Mouse (Mus musculus): ENCODE data around the gene Sp2. TPM values are rescaled to one million over a fixed set of nuclear protein-coding genes. Genes with fewer than 3 reads are reported as not detected.
A peak's percentile ranks its signal among the peaks of the same experiment; 100 is the strongest.

Gene Sp2
- 10 to 100 TPM; 14.5 to 16.6 TPM for total RNA-seq (2021)
- long read RNA-seq, experiment 1, partial matches to known transcripts, result 1 of 3 reads
- long read RNA-seq, experiment 1, other reads (novel, unspliced or antisense), result 2 of 3 reads
- long read RNA-seq, experiment 2, partial matches to known transcripts, result 0 of 6 reads
- long read RNA-seq, experiment 2, other reads (novel, unspliced or antisense), result 5 of 6 reads

- DNase-seq, result no peak
Observed at GRCm38 (mm10) chr11:96982859-96983258, at the start of gene Sp2. Sp2 (minus strand) TSS chr11:96982959.

GRCm38 (mm10) chr11:97032499-97032898 lies 49.7 kb upstream of the Sp2 start:
- DNase-seq, result no peak

- no peak for DNase-seq
Observed at GRCm38 (mm10) chr11:97031977-97032376, 49.2 kb upstream of the Sp2 start.

- DNase-seq, result no peak
Observed at GRCm38 (mm10) chr11:97030426-97030825, 47.7 kb upstream of the Sp2 start.

- DNase-seq, result peak; percentile 86 to 88
Observed at GRCm38 (mm10) chr11:97029686-97030417, 47.1 kb upstream of the Sp2 start, which contains the start of gene Scrn2. Scrn2 (plus strand) TSS chr11:97029938.

GRCm38 (mm10) chr11:97025721-97026344 lies 43.1 kb upstream of the Sp2 start:
- peak; percentile 86 to 91 for DNase-seq

- peak; percentile 27 to 38 for DNase-seq
Observed at GRCm38 (mm10) chr11:97024977-97025376, 42.2 kb upstream of the Sp2 start.

GRCm38 (mm10) chr11:97021873-97022484 lies 39.2 kb upstream of the Sp2 start:
- peak; percentile 73 to 84 for DNase-seq

- DNase-seq, result no peak
Observed at GRCm38 (mm10) chr11:97021121-97021765, 38.5 kb upstream of the Sp2 start.

- DNase-seq, result no peak
Observed at GRCm38 (mm10) chr11:97019345-97019708, 36.6 kb upstream of the Sp2 start.

GRCm38 (mm10) chr11:97018583-97019344 lies 36.0 kb upstream of the Sp2 start:
- peak; percentile 37 to 55 for DNase-seq

- DNase-seq, result no peak
Observed at GRCm38 (mm10) chr11:97017696-97018582, 35.2 kb upstream of the Sp2 start.

- DNase-seq, result no peak
Observed at GRCm38 (mm10) chr11:97013121-97013670, 30.4 kb upstream of the Sp2 start, which contains the start of gene Sp6. Sp6 (plus strand) TSS chr11:97013394.

- DNase-seq, result no peak
Observed at GRCm38 (mm10) chr11:97009198-97009790, 26.5 kb upstream of the Sp2 start.

GRCm38 (mm10) chr11:97007093-97007794 lies 24.5 kb upstream of the Sp2 start:
- peak in 1 of 2 experiments; percentile 42 for DNase-seq

- DNase-seq, result no peak
Observed at GRCm38 (mm10) chr11:97003170-97003569, 20.4 kb upstream of the Sp2 start.

- peak in 1 of 2 experiments; percentile 65 for DNase-seq
Observed at GRCm38 (mm10) chr11:96997380-96997956, 14.7 kb upstream of the Sp2 start.

GRCm38 (mm10) chr11:96996773-96997379 lies 14.1 kb upstream of the Sp2 start:
- no peak for DNase-seq

Measured in adrenal gland, postnatal 36 days (tissue).